Mouse (Mus musculus) ovary, postnatal 10 days (tissue): ENCODE data around the gene Rpl37.
A peak's percentile ranks its signal among the peaks of the same experiment; 100 is the strongest.

Source experiments
- DNase-seq: peaks from one replicate; pipeline ENCODE4 v3.0.0; 2022; ENCODE audit warnings: low spot score

Rpl37 gene

GRCm38 (mm10) chr15:5116270-5117030 lies at the start of gene Rpl37:
TSS of gene Rpl37 (plus strand) at chr15:5116645.
- DNase-seq: peak; percentile 98

- DNase-seq: no peak
These were observed 47.5 kb upstream of the Rpl37 start for GRCm38 (mm10) chr15:5068801-5069518.

GRCm38 (mm10) chr15:5081235-5081634 lies 35.2 kb upstream of the Rpl37 start:
- no peak for DNase-seq

- DNase-seq: no peak
These were observed 30.3 kb upstream of the Rpl37 start for GRCm38 (mm10) chr15:5086162-5086561.

- no peak for DNase-seq
These were observed 27.4 kb upstream of the Rpl37 start for GRCm38 (mm10) chr15:5088850-5089608.

GRCm38 (mm10) chr15:5090131-5090530 lies 26.3 kb upstream of the Rpl37 start:
- DNase-seq: no peak

- no peak for DNase-seq
These were observed 20.7 kb upstream of the Rpl37 start for GRCm38 (mm10) chr15:5095534-5096301.

- no peak for DNase-seq
These were observed 19.1 kb upstream of the Rpl37 start for GRCm38 (mm10) chr15:5097376-5097775.

- DNase-seq: no peak
These were observed 14.1 kb upstream of the Rpl37 start for GRCm38 (mm10) chr15:5102312-5102711.

GRCm38 (mm10) chr15:5105891-5106290 lies 10.6 kb upstream of the Rpl37 start:
- no peak for DNase-seq

GRCm38 (mm10) chr15:5106293-5106692 lies 10.2 kb upstream of the Rpl37 start:
- no peak for DNase-seq

GRCm38 (mm10) chr15:5107686-5108654 lies 8.5 kb upstream of the Rpl37 start, which contains the start of gene Card6:
TSS of gene Card6 (minus strand) at chr15:5108539.
- peak; percentile 8 for DNase-seq

GRCm38 (mm10) chr15:5108655-5109040 lies 7.8 kb upstream of the Rpl37 start:
- DNase-seq: no peak

GRCm38 (mm10) chr15:5112651-5113050 lies 3.8 kb upstream of the Rpl37 start:
- no peak for DNase-seq

- DNase-seq: no peak
These were observed 1.3 kb upstream of the Rpl37 start for GRCm38 (mm10) chr15:5115173-5115572.

- DNase-seq: no peak
These were observed 671 bp downstream of the Rpl37 start for GRCm38 (mm10) chr15:5117031-5117601.

- no peak for DNase-seq
These were observed 2.2 kb downstream of the Rpl37 start for GRCm38 (mm10) chr15:5118626-5119025.

- DNase-seq: no peak
These were observed 2.7 kb downstream of the Rpl37 start for GRCm38 (mm10) chr15:5119192-5119591.

- DNase-seq: no peak
These were observed 3.3 kb downstream of the Rpl37 start for GRCm38 (mm10) chr15:5119707-5120106.
